Mouse (Mus musculus): ENCODE results near the gene Il20rb.

DNA sequence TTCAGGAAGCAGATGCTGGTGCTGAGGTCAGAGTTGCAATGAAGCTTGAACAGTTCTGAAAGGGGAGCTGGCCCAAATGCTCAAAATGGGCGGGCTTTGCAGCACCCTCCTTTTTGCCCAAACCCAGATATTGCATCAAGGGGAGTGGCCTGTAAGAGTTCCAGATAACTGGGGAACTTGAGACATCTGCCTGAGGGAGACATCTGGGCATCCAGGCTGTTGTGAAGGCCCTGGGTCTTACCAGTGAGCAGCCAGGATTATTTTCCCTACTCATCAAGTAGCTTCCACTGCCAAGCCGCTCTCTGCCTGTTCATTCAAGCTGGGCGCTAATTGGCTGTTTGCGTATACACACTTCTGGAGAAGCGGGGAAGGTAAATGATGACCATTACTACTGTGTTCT is at the start of gene Il20rb:
- no peak for TF ChIP-seq CTCF (IDR thresholded peaks at IDR 0.05)
- no peak for TF ChIP-seq POLR2A (IDR thresholded peaks at IDR 0.05; ENCODE audit: insufficient read depth, low read depth, low read length)
- no peak for TF ChIP-seq EP300 (IDR thresholded peaks at IDR 0.05; ENCODE audit: insufficient read depth, low read depth, low read length)

Measured in heart, adult 2 months (tissue).